Mouse (Mus musculus) liver, embryonic 14.5 days (tissue): ENCODE data around the gene Pigf.

ENCODE experiments used
- CTCF ChIP-seq: IDR thresholded peaks from 2 replicates; pipeline ENCODE4 v1.5.1; 2016; ENCODE audit warnings: antibody characterized with exemption, low read depth, control low read depth
- EP300 ChIP-seq: IDR thresholded peaks from 2 replicates; pipeline ENCODE4 v1.6.1; 2016; ENCODE audit warnings: antibody characterized with exemption, low read depth

DNA sequence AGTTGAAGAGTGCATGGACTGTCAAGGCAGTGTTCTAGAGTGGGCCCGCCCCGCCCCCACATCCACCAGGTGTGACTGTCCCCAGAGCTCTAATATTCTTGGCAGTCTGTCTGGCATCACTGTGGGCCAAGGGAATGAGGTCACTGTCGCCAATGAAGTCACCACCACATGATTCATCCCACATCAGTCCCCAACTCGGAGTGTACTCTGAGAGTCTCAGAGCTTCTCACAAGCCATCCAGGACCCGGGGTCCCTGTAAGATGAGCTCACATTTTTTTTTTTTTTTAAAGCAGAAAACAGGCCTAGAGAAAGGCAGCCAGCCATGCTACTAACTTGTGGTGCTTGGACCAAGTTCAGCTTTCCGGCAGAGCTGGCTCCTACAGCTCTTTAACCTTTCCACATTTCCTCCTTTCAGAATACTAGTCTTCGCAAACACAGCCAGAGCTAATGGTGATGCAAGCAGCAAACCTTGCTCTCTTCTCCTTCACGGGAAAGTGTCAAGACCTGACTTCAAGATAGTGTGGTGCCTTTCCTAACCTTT, 63.8 kb downstream of the Pigf start:
- TF ChIP-seq CTCF: no peak
- TF ChIP-seq EP300: no peak
